Mouse (Mus musculus): ENCODE data around the gene Gadl1. TPM values are rescaled to one million over a fixed set of nuclear protein-coding genes. Genes with fewer than 3 reads are reported as not detected.
A peak's percentile ranks its signal among the peaks of the same experiment; 100 is the strongest.

Gene Gadl1
- polyA plus RNA-seq, 1 experiment from 2014 or later: 0.49 TPM

DNA sequence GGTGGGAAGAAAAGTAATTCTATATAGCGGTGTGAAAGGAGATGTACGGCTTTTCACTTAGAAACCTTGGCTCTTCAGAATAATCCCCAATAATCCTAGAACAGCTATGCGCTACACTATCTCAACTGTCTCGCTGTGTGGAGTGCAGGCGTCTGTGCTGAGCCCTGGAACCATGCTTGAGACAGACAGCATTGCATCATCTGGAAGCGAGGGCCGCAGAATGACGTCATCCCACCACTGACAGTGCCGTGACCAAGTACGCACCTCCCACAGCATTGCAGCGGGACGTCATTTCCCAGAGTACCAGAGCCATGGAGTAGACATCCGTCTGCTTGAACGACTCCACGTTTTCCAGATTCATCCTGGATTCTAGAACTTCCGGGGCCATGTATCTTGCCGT is 195.5 kb downstream of the Gadl1 start:
- Histone ChIP-seq H3K4me1 (ENCODE audit: insufficient read depth, low read length) (peaks cover 6% of the 10 kb centered on the region), H3K9ac (replicated peaks; ENCODE audit: low read length) (no peak overlapping the region), H3K9me3 (ENCODE audit: low read length) (no peaks in the 10 kb centered on the region), H3K4me3 (ENCODE audit: low read length) (no peak overlapping the region), H3K4me2 (replicated peaks; ENCODE audit: low read depth, low read length) (no peak overlapping the region), H3K27ac (ENCODE audit: low read length) (no peak overlapping the region), H3K36me3 (ENCODE audit: insufficient read depth, low read length) (peaks cover 70% of the 10 kb centered on the region), H3K27me3 (ENCODE audit: insufficient read depth, low read length) (no peaks in the 10 kb centered on the region)
- no peak for ATAC-seq (ENCODE audit: low FRiP score, low TSS enrichment)
- WGBS: 92% methylated on average over 17 of the region's 17 CpGs

DNA sequence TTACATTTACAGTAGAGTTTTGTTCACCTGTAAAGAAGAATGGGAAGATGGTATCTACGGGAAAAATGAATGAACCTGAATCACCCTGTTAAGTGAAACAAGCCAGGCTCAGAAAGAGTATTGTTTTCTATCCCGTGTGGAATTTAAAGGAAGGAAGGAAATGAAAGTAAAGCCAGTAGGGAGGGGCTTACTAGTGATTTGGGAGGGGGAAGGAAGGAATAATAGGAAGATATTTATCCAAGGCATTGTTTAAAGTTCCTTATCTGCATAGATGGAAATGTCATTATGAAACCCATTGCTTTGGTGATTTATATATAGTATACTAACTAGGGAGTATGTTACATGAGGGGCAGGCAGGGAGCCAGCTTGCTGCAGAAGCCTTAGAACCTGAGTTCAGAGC is 199.5 kb downstream of the Gadl1 start:
- WGBS: 80% methylated on average over 2 of the region's 2 CpGs
- no peaks in the 10 kb centered on the region for H3K9me3 ChIP-seq (ENCODE audit: low read length)
- H3K4me1 ChIP-seq (ENCODE audit: insufficient read depth, low read length): no peaks in the 10 kb centered on the region
- ATAC-seq (ENCODE audit: low FRiP score, low TSS enrichment): no peak
- H3K4me3 ChIP-seq (ENCODE audit: low read length): no peak overlapping the region
- no peaks in the 10 kb centered on the region for H3K27me3 ChIP-seq (ENCODE audit: insufficient read depth, low read length)
- no peak overlapping the region for H3K27ac ChIP-seq (ENCODE audit: low read length)
- H3K36me3 ChIP-seq (ENCODE audit: insufficient read depth, low read length): peaks cover 56% of the 10 kb centered on the region
- no peak overlapping the region for H3K4me2 ChIP-seq (replicated peaks; ENCODE audit: low read depth, low read length)
- H3K9ac ChIP-seq (replicated peaks; ENCODE audit: low read length): no peak overlapping the region

GRCm38 (mm10) chr9:116111149-116111970 is 202.1 kb downstream of the Gadl1 start:
- Histone ChIP-seq H3K4me1 (ENCODE audit: insufficient read depth, low read length) (peaks cover 10% of the 10 kb centered on the region), H3K27ac (ENCODE audit: low read length) (no peak overlapping the region)

DNA sequence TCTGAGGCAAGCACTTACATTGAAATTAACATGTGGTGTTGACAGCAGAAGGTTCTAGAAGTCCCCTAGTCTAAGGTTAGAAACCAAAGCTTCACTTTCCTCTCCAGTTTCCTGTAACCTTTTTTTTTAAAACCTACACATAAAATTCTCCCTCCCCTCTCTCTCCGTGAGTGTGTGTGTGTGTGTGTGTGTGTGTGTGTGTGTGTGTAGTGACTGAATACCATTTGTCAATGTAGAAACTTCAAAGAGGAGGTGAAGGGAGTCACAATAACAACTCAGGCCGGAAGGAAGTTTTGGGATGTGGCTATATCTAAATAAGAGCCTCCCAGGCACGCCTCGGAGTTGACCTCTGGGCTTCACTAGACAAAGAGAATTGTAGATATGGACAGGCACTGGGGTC is 205.1 kb downstream of the Gadl1 start:
- 17% methylated on average over 4 of the region's 4 CpGs for WGBS
- peak; percentile 46; the same call in 1 of the 2 replicates for ATAC-seq (ENCODE audit: low FRiP score, low TSS enrichment)
- H3K36me3 ChIP-seq (ENCODE audit: insufficient read depth, low read length): peaks cover 20% of the 10 kb centered on the region

More at GRCm38 (mm10) chr9:116111149-116111970, 202.1 kb downstream of the Gadl1 start:
- Histone ChIP-seq H3K9ac (replicated peaks; ENCODE audit: low read length) (no peak overlapping the region), H3K36me3 (ENCODE audit: insufficient read depth, low read length) (peaks cover 38% of the 10 kb centered on the region), H3K9me3 (ENCODE audit: low read length) (no peaks in the 10 kb centered on the region), H3K27me3 (ENCODE audit: insufficient read depth, low read length) (no peaks in the 10 kb centered on the region), H3K4me2 (replicated peaks; ENCODE audit: low read depth, low read length) (no peak overlapping the region), H3K4me3 (ENCODE audit: low read length) (no peak overlapping the region)
- ATAC-seq (ENCODE audit: low FRiP score, low TSS enrichment): no peak
- 79% methylated on average over 9 of the region's 9 CpGs for WGBS

GRCm38 (mm10) chr9:116115875-116116274 is 206.6 kb downstream of the Gadl1 start:
- Histone ChIP-seq H3K36me3 (ENCODE audit: insufficient read depth, low read length) (peaks cover 10% of the 10 kb centered on the region), H3K4me1 (ENCODE audit: insufficient read depth, low read length) (peaks cover 16% of the 10 kb centered on the region), H3K27me3 (ENCODE audit: insufficient read depth, low read length) (no peaks in the 10 kb centered on the region), H3K9ac (replicated peaks; ENCODE audit: low read length) (no peak overlapping the region), H3K4me3 (ENCODE audit: low read length) (no peak overlapping the region), H3K27ac (ENCODE audit: low read length) (no peak overlapping the region), H3K9me3 (ENCODE audit: low read length) (no peaks in the 10 kb centered on the region), H3K4me2 (replicated peaks; ENCODE audit: low read depth, low read length) (no peak overlapping the region)
- 88% methylated on average over 7 of the region's 7 CpGs for WGBS
- ATAC-seq (ENCODE audit: low FRiP score, low TSS enrichment): no peak

More for the DNA sequence above, 205.1 kb downstream of the Gadl1 start:
- peak overlapping the region; percentile 22; the same call in 1 of the 2 replicates for H3K27ac ChIP-seq (ENCODE audit: low read length)
- H3K4me1 ChIP-seq (ENCODE audit: insufficient read depth, low read length): peaks cover 10% of the 10 kb centered on the region
- H3K9me3 ChIP-seq (ENCODE audit: low read length): no peaks in the 10 kb centered on the region
- H3K9ac ChIP-seq (replicated peaks; ENCODE audit: low read length): no peak overlapping the region
- H3K27me3 ChIP-seq (ENCODE audit: insufficient read depth, low read length): no peaks in the 10 kb centered on the region
- H3K4me2 ChIP-seq (replicated peaks; ENCODE audit: low read depth, low read length): no peak overlapping the region
- H3K4me3 ChIP-seq (ENCODE audit: low read length): no peak overlapping the region

- peaks cover 12% of the 10 kb centered on the region for H3K36me3 ChIP-seq (ENCODE audit: insufficient read depth, low read length)
Observed at GRCm38 (mm10) chr9:116118332-116118872, 209.1 kb downstream of the Gadl1 start.

GRCm38 (mm10) chr9:116119990-116120389 is 210.7 kb downstream of the Gadl1 start:
- no peaks in the 10 kb centered on the region for H3K9me3 ChIP-seq (ENCODE audit: low read length)
- H3K4me1 ChIP-seq (ENCODE audit: insufficient read depth, low read length): peaks cover 22% of the 10 kb centered on the region
- H3K36me3 ChIP-seq (ENCODE audit: insufficient read depth, low read length): peaks cover 19% of the 10 kb centered on the region
- H3K4me2 ChIP-seq (replicated peaks; ENCODE audit: low read depth, low read length): no peak overlapping the region
- no peak for ATAC-seq (ENCODE audit: low FRiP score, low TSS enrichment)
- peak overlapping the region; percentile 59 for H3K27ac ChIP-seq (ENCODE audit: low read length)
- H3K4me3 ChIP-seq (ENCODE audit: low read length): no peak overlapping the region
- WGBS: 66% methylated on average over 7 of the region's 7 CpGs
- H3K9ac ChIP-seq (replicated peaks; ENCODE audit: low read length): no peak overlapping the region
- H3K27me3 ChIP-seq (ENCODE audit: insufficient read depth, low read length): no peaks in the 10 kb centered on the region

More at GRCm38 (mm10) chr9:116118332-116118872, 209.1 kb downstream of the Gadl1 start:
- no peak overlapping the region for H3K4me2 ChIP-seq (replicated peaks; ENCODE audit: low read depth, low read length)
- ATAC-seq (ENCODE audit: low FRiP score, low TSS enrichment): no peak
- whole genome bisulfite sequencing: 78% methylated on average over 8 of the region's 8 CpGs
- H3K4me3 ChIP-seq (ENCODE audit: low read length): no peak overlapping the region
- H3K4me1 ChIP-seq (ENCODE audit: insufficient read depth, low read length): peaks cover 27% of the 10 kb centered on the region
- no peaks in the 10 kb centered on the region for H3K27me3 ChIP-seq (ENCODE audit: insufficient read depth, low read length)
- no peaks in the 10 kb centered on the region for H3K9me3 ChIP-seq (ENCODE audit: low read length)
- H3K27ac ChIP-seq (ENCODE audit: low read length): peak overlapping the region; percentile 53; the same call in 1 of the 2 replicates
- no peak overlapping the region for H3K9ac ChIP-seq (replicated peaks; ENCODE audit: low read length)

DNA sequence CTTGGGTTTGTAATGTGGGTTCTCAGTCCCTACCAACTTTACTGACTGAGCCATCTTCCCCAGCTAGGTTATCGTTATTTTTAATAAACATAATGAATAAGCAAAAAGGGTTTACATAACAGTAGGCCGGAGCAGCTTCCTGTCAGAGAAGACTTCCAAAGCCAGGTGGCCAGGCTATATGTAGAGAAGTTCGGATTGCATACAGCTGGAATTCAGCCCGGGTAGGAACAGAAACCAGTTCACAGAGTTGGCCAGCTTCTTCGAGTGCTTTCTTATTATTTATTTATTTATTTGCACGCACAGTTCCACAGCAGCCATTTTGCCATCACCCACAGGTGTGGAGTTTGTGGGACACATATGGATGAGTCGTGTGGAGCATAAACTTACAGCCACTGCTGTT is 212.2 kb downstream of the Gadl1 start:
- H3K9me3 ChIP-seq (ENCODE audit: low read length): no peaks in the 10 kb centered on the region
- H3K36me3 ChIP-seq (ENCODE audit: insufficient read depth, low read length): peaks cover 32% of the 10 kb centered on the region
- H3K27me3 ChIP-seq (ENCODE audit: insufficient read depth, low read length): no peaks in the 10 kb centered on the region
- WGBS: 81% methylated on average over 7 of the region's 7 CpGs
- H3K4me2 ChIP-seq (replicated peaks; ENCODE audit: low read depth, low read length): no peak overlapping the region
- ATAC-seq (ENCODE audit: low FRiP score, low TSS enrichment): no peak
- peaks cover 21% of the 10 kb centered on the region for H3K4me1 ChIP-seq (ENCODE audit: insufficient read depth, low read length)
- H3K4me3 ChIP-seq (ENCODE audit: low read length): no peak overlapping the region
- H3K27ac ChIP-seq (ENCODE audit: low read length): no peak overlapping the region
- H3K9ac ChIP-seq (replicated peaks; ENCODE audit: low read length): no peak overlapping the region

DNA sequence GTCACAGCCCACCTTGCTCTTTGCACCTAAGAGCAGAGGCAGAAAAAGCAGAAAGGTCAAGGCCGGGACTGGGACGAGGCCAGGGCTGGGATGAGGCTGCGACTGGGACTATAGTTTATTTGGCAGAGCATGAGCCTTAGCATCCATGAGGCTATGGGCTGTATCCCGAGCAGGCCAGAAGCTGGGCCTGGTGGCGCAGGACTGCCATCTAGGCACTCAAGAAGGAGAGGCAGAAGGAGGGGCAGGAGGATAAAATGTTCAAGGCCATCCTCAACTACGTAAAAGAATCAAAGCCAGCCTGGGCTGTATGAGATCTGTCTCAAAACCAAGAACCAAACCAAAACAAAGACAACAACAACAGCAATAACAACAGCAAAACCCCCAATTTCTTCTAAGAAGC is 213.3 kb downstream of the Gadl1 start:
- peaks cover 31% of the 10 kb centered on the region for H3K36me3 ChIP-seq (ENCODE audit: insufficient read depth, low read length)
- H3K27me3 ChIP-seq (ENCODE audit: insufficient read depth, low read length): no peaks in the 10 kb centered on the region
- no peak overlapping the region for H3K4me2 ChIP-seq (replicated peaks; ENCODE audit: low read depth, low read length)
- 0 out of 2 replicates have a peak overlapping the region, but pooled peaks have one; percentile 25 for H3K9ac ChIP-seq (replicated peaks; ENCODE audit: low read length)
- peak overlapping the region; percentile 79 for H3K27ac ChIP-seq (ENCODE audit: low read length)
- H3K9me3 ChIP-seq (ENCODE audit: low read length): no peaks in the 10 kb centered on the region
- H3K4me3 ChIP-seq (ENCODE audit: low read length): no peak overlapping the region
- WGBS: 73% methylated on average over 6 of the region's 6 CpGs
- no peak for ATAC-seq (ENCODE audit: low FRiP score, low TSS enrichment)
- peaks cover 21% of the 10 kb centered on the region for H3K4me1 ChIP-seq (ENCODE audit: insufficient read depth, low read length)

All from kidney, embryonic 16.5 days (tissue).